Mouse (Mus musculus) stomach, embryonic 16.5 days (tissue): ENCODE measurements around the gene Ndufb10. TPM values are rescaled to one million over a fixed set of nuclear protein-coding genes. Genes with fewer than 3 reads are reported as not detected.

ENCODE experiments used
- ATAC-seq: fragments of 200-750 bp; cut with Nextera tagmentation; 2 replicates; pipeline ENCODE4 v1.8.0; 2017; ENCODE audit warnings: moderate number of reproducible peaks, moderate TSS enrichment; ENCODE audit not compliant: insufficient read depth, low FRiP score
- H3K27ac ChIP-seq: fragments of 300-500 bp; sonication (generic); 2 replicates; pipeline ENCODE4 v1.5.1; 2014; ENCODE audit warnings: low read length
- H3K27me3 ChIP-seq: fragments of 300-500 bp; sonication (generic); 2 replicates; pipeline ENCODE4 v1.6.1; 2014; ENCODE audit warnings: low read length, control low read depth, mixed read lengths; ENCODE audit not compliant: control insufficient read depth, insufficient read depth
- H3K36me3 ChIP-seq: fragments of 300-500 bp; sonication (generic); 2 replicates; pipeline ENCODE4 v1.6.1; 2014; ENCODE audit warnings: low read length; ENCODE audit not compliant: control insufficient read depth, insufficient read depth
- H3K4me1 ChIP-seq: fragments of 300-500 bp; sonication (generic); 2 replicates; pipeline ENCODE4 v1.6.1; 2014; ENCODE audit warnings: low read length, control low read depth, mixed read lengths; ENCODE audit not compliant: control insufficient read depth, insufficient read depth
- H3K4me2 ChIP-seq: fragments of 300-500 bp; sonication (generic); 2 replicates; pipeline ENCODE4 v1.6.1; 2014; ENCODE audit warnings: low read depth, low read length, mixed read lengths
- H3K4me3 ChIP-seq: fragments of 300-500 bp; sonication (generic); replicated peaks from 2 replicates; pipeline ENCODE4 v1.5.1; 2014; ENCODE audit warnings: mild to moderate bottlenecking, low read length
- H3K9ac ChIP-seq: fragments of 300-500 bp; sonication (generic); 2 replicates; pipeline ENCODE4 v1.6.1; 2014; ENCODE audit warnings: low read length
- H3K9me3 ChIP-seq: fragments of 300-500 bp; sonication (generic); replicated peaks from 2 replicates; pipeline ENCODE4 v1.6.1; 2016; ENCODE audit warnings: low read length, control low read depth; ENCODE audit not compliant: control insufficient read depth
- WGBS: fragments of 180-500 bp; shearing (Covaris S2); extraction: QIAGEN DNeasy Blood & Tissue Kit; methylation state at CpG from one replicate; pipeline ENCODE4 v1.1.7; 2014; 5-methylcytosine and 5-hydroxymethylcytosine counted together
- polyA plus RNA-seq: library from polyadenylated mRNA; unstranded; fragments of >200 nt; fragmentation: Nextera tagmentation; extraction: Ambion mirVana; gene quantifications from 2 replicates; pipeline ENCODE4 v1.2.1, GENCODE M21; 2015

Ndufb10 gene
- 225 and 246 TPM in 2 replicates for polyA plus RNA-seq

- no peaks in the 10 kb centered on the region for H3K9me3 ChIP-seq
- WGBS: under 1% methylated on average over 30 of the region's 30 CpGs
- H3K9ac ChIP-seq: peak within 1 kb of the TSS; percentile 90
- H3K4me2 ChIP-seq: peak within 1 kb of the TSS; percentile 72
- peak; percentile 75 for ATAC-seq
- peak within 1 kb of the TSS; percentile 90 for H3K4me3 ChIP-seq
- H3K4me1 ChIP-seq: peaks cover 19% of the 10 kb centered on the region
- H3K36me3 ChIP-seq: no peaks in the 10 kb centered on the region
- H3K27ac ChIP-seq: peak within 1 kb of the TSS; percentile 86
- H3K27me3 ChIP-seq: no peaks in the 10 kb centered on the region; the same call in 1 of the 2 replicates
These were observed at the start of gene Ndufb10 for GRCm38 (mm10) chr17:24724184-24724583. TSS of gene Ndufb10 (minus strand) at chr17:24724478.

- Histone ChIP-seq H3K9me3 (peaks cover 5% of the 10 kb centered on the region; the same call in 1 of the 2 replicates), H3K4me3 (no peak overlapping the region), H3K36me3 (no peaks in the 10 kb centered on the region), H3K4me1 (peaks cover 4% of the 10 kb centered on the region; the same call in 1 of the 2 replicates), H3K4me2 (no peak overlapping the region), H3K27me3 (no peaks in the 10 kb centered on the region), H3K9ac (no peak overlapping the region), H3K27ac (no peak overlapping the region)
- 75% methylated on average over 5 of the region's 5 CpGs for WGBS
- ATAC-seq: no peak
These were observed 49.0 kb upstream of the Ndufb10 start for GRCm38 (mm10) chr17:24773241-24773640.

- peak; percentile 64; the same call in 1 of the 2 replicates for ATAC-seq
These were observed 44.9 kb upstream of the Ndufb10 start for GRCm38 (mm10) chr17:24769146-24769545.

GRCm38 (mm10) chr17:24766266-24766875 lies 42.1 kb upstream of the Ndufb10 start:
- Histone ChIP-seq H3K9me3 (no peaks in the 10 kb centered on the region), H3K27ac (no peak overlapping the region), H3K9ac (no peak overlapping the region), H3K4me2 (no peak overlapping the region), H3K4me3 (no peak overlapping the region), H3K27me3 (no peaks in the 10 kb centered on the region), H3K36me3 (no peaks in the 10 kb centered on the region), H3K4me1 (peaks cover 4% of the 10 kb centered on the region)
- 25% methylated on average over 12 of the region's 12 CpGs for WGBS
- ATAC-seq: no peak

More at GRCm38 (mm10) chr17:24769146-24769545, 44.9 kb upstream of the Ndufb10 start:
- H3K4me1 ChIP-seq: peaks cover 4% of the 10 kb centered on the region
- no peaks in the 10 kb centered on the region for H3K27me3 ChIP-seq
- H3K9me3 ChIP-seq: peaks cover 5% of the 10 kb centered on the region; the same call in 1 of the 2 replicates
- H3K4me3 ChIP-seq: no peak overlapping the region
- H3K9ac ChIP-seq: no peak overlapping the region
- 27% methylated on average over 3 of the region's 3 CpGs for WGBS
- no peaks in the 10 kb centered on the region for H3K36me3 ChIP-seq
- H3K4me2 ChIP-seq: no peak overlapping the region
- 0 out of 2 replicates have a peak overlapping the region, but pooled peaks have one; percentile 13 for H3K27ac ChIP-seq

GRCm38 (mm10) chr17:24765016-24765905 lies 41.0 kb upstream of the Ndufb10 start:
- ATAC-seq: peak; percentile 19; the same call in 1 of the 2 replicates

GRCm38 (mm10) chr17:24761121-24761520 lies 36.8 kb upstream of the Ndufb10 start:
- Histone ChIP-seq H3K27ac (no peak overlapping the region), H3K4me2 (no peak overlapping the region), H3K36me3 (no peaks in the 10 kb centered on the region), H3K4me1 (no peaks in the 10 kb centered on the region; the same call in 1 of the 2 replicates), H3K9me3 (no peaks in the 10 kb centered on the region), H3K4me3 (no peak overlapping the region), H3K9ac (no peak overlapping the region), H3K27me3 (no peaks in the 10 kb centered on the region)
- 55% methylated on average over 5 of the region's 5 CpGs for WGBS
- no peak for ATAC-seq

More at GRCm38 (mm10) chr17:24765016-24765905, 41.0 kb upstream of the Ndufb10 start:
- Histone ChIP-seq H3K9me3 (no peaks in the 10 kb centered on the region), H3K4me1 (peaks cover 4% of the 10 kb centered on the region), H3K27ac (0 out of 2 replicates have a peak overlapping the region, but pooled peaks have one; percentile 14), H3K27me3 (no peaks in the 10 kb centered on the region), H3K4me2 (no peak overlapping the region), H3K36me3 (no peaks in the 10 kb centered on the region), H3K9ac (peak overlapping the region; percentile 35), H3K4me3 (no peak overlapping the region)
- 44% methylated on average over 21 of the region's 22 CpGs for WGBS

GRCm38 (mm10) chr17:24757394-24757793 lies 33.1 kb upstream of the Ndufb10 start:
- Histone ChIP-seq H3K9me3 (no peaks in the 10 kb centered on the region), H3K4me3 (no peak overlapping the region), H3K27me3 (peaks cover 26% of the 10 kb centered on the region), H3K4me2 (no peak overlapping the region), H3K4me1 (peaks cover 7% of the 10 kb centered on the region; the same call in 1 of the 2 replicates), H3K36me3 (no peaks in the 10 kb centered on the region), H3K27ac (no peak overlapping the region), H3K9ac (no peak overlapping the region)
- WGBS: 76% methylated on average over 1 of the region's 1 CpGs
- ATAC-seq: no peak

GRCm38 (mm10) chr17:24752415-24753394 lies 28.4 kb upstream of the Ndufb10 start, which contains the start of gene Hs3st6:
TSS of gene Hs3st6 (plus strand) at chr17:24752988.
- Histone ChIP-seq H3K27me3 (peaks cover 49% of the 10 kb centered on the region), H3K9me3 (no peaks in the 10 kb centered on the region), H3K9ac (peak within 1 kb of the TSS; percentile 60), H3K36me3 (no peaks in the 10 kb centered on the region), H3K4me3 (peak within 1 kb of the TSS; percentile 58), H3K27ac (no peak within 1 kb of the TSS), H3K4me1 (peaks cover 10% of the 10 kb centered on the region; the same call in 1 of the 2 replicates), H3K4me2 (peak within 1 kb of the TSS; percentile 98)
- under 1% methylated on average over 73 of the region's 82 CpGs for WGBS
- ATAC-seq: peak; percentile 88
